Mouse (Mus musculus) adrenal gland, postnatal 36 days (tissue): Measurements from ENCODE around the gene Jup. TPM values are rescaled to one million over a fixed set of nuclear protein-coding genes. Genes with fewer than 3 reads are reported as not detected.
"Not testable (repeated sequence)": the region's sequence is repeated elsewhere in the genome, so short reads cannot be mapped to it uniquely, and the experiment has no call there.

Source experiments
- DNase-seq, 2 experiments: peaks; one replicate each; pipeline ENCODE4 v3.0.0; 2021; ENCODE audit warnings: mixed read lengths in 1 of 2
- total RNA-seq, 2 experiments: library from RNA; stranded (reverse); gene quantifications; 2 replicates each; pipeline ENCODE4 v1.2.3; 2021

The Jup gene
- total RNA-seq, 2 experiments from 2014 or later: 73.9 to 87.1 TPM

DNA sequence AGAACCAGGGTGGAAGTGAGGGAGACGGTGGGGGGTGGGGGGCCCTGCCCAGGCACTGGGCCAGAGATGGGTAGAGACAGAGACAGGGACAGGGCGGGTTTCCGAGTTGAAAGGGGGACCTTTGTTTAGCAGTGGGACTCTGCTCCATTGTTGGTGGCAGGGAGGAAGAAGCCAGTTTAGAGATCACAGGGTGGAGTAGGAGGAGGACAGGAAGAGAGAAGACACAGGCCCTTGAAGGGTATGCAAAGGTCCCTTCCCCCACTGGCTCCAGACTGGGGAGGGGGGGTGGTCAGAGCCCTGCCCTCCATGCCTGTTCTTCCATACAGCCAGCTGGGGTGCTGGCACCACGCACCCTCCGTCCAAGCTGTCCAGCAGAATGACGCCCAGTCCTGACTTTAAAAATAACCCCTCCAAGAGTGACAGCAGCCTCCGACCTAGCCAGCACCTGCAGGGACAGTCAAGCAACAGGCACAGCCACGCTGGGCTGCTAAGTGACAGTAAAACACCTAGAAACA lies 7.6 kb downstream of the Jup start:
- peak; percentile 49 to 69 for DNase-seq

DNA sequence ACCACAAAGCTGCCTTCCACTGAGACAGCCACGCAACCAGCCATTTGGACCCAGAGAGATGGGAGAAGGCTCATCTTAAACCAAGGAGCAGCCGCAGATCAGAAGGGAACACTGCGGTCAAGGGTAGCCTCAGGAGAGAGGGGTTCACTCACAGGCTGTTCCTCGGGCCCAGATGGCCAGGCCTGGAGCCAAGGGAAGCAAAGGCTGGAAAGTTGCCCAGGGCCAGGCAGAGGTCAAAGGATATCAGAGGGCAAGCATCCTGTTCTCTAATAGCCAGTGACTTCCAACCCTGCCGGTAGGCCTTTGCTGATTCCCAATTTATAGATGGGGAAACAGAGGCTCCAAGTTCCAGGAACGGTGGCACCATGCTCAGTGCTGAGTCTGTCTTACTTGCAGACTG lies 9.0 kb downstream of the Jup start:
- peak; percentile 73 to 74 for DNase-seq

DNA sequence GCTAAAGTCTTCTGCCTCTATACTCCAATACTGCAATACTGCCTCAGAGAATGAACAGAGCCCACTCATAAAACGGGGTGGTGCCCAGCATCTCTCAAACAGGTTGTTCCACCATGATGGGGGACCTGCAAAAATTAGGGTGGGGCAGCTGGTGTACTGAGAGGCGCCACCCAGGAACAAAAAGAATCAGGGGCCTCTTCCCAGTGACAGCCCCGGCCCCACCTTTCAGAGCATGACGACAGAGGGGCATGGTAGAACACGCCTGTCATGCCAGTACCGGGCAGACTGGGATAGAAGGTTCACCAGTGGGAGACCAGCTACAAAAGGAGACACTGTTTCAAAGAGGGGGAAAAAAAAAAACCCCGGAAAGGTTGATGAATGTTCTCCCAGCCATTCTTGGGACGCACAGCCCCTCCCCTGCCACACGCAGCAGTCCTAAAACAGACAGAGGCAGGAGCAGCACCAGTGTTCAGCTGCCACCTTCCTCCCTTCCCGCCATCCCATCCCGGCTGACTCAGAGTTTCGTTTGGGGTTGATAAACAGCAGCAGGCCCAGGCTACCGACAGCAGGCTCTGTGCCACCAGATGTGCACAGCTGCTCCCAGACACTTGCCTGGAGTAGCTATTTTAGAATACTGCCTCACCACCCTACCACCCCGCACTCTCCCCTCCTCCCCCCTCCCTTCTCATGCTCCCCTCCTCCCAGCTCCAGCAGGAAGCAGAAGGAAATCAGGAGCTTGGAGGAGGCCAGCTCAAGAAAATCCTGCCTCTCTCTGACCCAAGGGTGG lies 9.8 kb downstream of the Jup start:
- DNase-seq: peak; percentile 41 to 59

DNA sequence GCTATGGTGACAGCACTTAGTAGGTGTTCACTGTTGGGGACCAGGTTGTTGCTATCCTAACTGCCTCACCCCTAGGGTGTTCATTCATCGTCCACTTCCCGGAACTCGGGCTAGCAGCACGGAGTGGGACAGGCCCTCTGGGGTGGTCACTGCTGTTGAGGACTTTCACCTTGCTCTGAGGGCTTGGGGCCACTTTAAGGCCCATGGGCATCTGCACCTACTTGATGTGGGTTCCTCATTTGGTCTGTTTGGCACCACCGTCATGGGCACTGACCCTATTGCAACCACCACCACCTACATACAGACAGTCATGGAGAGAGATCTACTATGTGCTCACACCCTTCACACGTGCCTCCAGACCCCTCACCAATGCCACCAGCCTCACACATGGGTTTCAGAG lies 10.5 kb downstream of the Jup start:
- no peak for DNase-seq

DNA sequence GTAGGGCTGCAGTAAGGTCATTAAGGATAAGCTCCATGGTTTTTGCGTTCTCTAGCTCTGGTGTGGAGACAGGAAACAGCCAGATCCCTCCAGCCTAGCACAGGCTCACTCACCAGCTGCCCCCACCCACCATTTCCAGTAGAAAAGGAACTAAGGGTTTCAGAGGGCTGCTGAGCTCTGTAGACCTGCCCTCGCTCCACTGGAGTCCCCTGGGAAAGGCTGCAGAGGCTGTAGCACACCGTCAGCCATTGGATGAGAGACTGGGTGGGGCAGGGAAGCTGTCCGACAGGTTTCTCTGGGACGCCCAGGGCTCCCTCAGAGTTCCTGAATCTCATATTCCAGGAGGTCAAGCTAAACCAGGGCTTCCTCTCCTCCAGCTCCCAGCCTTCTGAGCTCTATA lies 11.0 kb downstream of the Jup start:
- no peak for DNase-seq

DNA sequence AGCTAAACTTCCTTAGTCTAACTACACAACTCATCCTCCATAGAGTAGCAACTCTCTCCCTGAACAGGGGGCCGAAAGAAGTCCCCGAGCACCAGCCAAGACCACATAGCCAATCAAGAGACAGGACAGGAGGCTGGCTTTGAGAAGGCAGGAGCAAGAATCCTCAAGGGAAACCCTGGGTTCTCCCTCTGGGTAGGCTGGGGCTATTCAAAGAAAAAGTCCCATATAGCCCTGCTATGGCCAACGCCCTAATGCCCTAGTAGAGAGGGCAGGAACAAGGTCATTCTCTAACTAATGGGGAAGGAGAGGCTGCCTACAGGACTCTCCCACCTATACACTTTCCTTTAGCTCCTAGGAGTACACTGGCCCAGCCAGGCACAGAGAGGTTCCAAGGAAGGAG lies 12.5 kb downstream of the Jup start:
- DNase-seq: no peak

DNA sequence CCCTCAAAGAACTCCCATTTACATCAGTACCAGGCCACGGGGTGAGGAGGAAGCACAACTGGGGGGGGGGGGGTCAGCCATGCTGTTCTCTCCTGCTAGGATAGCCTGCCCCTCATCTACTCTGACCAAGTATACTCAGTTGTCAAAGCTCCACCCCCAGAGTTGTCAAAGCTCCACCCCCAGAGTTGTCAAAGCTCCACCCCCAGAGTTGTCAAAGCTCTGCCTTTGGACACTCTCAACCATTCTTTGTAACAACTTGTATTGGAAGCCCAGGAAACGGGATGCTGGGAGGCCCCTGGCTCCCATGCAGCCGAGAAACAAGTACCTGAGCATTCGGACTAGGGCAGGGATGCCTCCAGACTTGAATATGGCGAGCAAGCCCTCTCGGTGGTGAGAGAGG lies 14.9 kb downstream of the Jup start:
- DNase-seq: no peak

DNA sequence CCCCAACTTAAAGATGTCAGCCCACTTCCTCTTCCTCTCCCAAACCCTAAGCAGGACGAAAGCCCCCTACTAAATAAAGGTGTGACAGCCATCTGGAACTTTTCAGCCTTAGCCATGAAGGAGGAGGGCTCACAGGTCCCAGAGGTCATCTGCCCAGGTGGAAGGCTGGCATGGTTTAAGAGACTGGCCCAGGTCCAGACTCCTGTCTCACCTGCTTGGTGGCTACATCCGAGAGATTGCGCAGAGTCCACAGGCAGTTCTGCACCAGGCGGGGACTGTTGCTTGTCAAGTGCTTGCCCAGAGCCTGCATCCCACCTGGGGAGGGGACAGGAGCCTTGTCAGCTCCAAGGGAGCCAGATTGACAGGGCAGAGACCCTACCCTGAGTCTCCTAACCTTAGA lies 18.3 kb downstream of the Jup start:
- DNase-seq: no peak

DNA sequence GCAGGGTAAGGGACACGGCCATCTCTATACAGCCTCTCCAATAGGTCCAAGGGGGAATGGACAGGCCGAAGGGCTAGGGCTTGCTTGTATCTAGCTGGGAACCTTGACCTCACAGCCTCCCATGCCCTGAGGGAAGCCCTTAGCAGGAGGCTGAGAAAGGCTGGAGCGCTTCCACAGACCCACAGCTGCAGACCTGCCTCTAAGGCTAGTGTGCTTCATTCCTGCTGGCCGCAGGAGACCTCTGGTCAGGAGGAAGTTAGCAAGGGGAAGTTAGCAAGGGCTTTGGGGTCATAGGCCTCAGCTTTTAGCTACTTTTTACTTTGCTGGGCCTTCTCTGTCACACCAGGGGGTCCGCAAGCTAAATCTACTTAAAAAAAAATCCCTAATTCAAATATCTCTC lies 19.1 kb downstream of the Jup start:
- no peak for DNase-seq

DNA sequence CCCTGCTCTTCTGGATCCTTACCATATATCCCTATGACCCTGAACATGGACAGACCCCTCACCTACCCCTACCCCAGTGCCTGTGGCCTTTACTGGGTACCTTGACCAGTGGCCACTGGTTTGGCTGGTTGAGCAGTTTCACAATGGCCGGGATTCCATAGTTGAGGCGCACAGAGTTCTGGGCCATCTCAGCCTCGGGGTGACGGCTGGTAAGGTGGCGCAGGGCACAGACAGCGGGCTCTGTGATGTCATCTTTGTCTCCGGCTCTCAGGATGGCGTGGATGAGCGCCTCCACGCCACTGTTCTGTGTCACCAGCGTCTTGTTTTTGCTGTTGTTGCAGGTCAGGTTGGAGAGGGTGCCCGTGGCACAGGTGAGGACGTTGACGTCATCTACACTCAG lies 19.6 kb downstream of the Jup start:
- no peak for DNase-seq

DNA sequence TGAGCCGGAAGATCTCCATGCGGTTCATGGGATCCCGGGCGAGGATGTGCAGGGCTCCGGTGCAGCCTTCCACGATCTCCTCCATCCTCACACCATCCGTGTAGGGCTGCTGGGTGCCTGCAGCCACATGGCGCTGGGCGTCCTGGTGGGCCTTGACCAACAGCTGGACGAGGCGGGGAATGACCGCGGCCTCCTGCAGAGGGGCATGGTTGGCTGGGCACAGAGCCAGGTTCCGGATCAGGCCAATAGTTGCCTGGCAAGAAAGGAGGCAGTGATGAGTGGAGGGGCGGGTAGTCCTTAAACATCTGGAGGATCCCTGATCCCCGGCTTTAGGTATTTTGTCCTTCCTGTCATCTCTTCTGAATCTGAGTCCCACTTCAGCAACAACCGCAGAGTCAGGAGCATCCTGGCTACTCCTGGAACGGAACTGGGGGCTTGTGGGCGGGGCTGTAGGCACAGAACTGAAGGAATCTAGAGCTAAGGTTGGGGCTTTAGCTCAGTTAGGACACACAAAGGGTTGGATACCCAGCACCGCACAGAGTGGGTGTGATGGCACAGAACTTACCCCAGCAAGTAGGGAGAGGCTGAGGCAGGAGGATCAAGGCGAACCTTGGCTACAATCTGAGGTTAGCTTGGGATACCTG lies 20.7 kb downstream of the Jup start:
- no peak for DNase-seq

DNA sequence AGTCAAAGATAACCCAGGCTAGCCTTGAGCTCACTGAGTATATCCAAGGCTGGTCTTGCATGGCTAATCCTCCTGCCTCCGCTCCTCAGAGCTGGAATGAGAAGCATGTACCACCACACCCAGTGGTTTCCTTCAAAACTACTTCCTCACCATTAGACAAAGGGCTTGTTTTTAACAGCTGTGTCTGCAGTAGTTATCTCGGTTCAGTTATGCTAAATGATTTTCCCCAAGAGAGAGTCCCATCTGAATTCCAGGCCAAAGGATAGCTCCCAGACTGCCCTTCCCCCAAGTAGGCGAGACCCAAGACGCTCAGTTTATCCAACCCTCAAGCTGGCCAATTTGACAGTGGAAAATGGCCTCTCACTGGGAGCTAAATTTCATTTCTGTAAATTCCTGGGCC lies 21.6 kb downstream of the Jup start:
- no peak for DNase-seq

DNA sequence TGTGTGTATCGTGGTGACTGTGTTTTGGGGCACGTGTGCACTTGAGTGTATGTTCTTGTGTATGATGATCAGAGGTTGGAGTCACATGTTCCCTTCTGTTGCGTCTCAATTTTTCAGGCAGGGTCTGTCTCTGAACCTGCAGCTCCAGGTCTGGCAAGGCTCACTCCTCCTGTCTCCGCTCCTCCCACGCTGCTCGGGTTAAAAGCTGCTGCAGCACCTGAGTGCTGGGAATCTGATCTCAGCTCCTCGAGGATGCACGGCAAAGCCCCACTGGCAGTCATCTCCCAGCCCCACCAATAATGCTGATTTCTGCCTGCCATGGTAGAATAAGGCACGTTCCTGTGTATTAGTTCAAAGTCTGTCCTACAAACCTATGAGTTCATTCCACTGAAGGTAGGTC lies 22.4 kb downstream of the Jup start:
- DNase-seq: no peak

DNA sequence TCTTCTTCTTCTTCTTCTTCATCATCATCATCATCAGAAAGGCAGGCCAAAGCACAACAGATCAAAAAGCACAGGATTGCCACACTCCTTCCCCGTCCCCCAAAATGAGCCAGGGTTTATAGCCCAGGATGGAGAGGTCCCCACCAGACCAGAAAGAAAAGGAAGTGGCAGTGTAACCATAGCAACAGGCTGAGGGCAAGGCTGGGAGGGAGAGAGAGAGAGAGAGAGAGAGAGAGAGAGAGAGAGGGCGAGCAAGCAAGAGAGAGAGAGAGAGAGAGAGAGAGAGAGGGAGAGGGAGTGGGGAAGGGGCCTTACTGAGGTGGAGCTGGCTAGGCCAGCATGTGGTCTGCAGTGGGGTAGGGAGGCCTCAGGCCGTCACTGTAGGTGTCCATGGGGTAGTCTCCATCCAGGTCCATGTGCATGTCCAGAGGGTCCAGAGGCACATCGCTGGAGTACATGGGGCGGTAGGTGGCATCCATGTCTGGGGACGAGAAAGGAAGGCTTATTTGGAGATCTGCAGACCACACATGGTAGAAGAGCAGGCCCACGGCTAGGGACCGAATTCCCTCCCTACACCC lies 25.5 kb downstream of the Jup start:
- no peak for DNase-seq

DNA sequence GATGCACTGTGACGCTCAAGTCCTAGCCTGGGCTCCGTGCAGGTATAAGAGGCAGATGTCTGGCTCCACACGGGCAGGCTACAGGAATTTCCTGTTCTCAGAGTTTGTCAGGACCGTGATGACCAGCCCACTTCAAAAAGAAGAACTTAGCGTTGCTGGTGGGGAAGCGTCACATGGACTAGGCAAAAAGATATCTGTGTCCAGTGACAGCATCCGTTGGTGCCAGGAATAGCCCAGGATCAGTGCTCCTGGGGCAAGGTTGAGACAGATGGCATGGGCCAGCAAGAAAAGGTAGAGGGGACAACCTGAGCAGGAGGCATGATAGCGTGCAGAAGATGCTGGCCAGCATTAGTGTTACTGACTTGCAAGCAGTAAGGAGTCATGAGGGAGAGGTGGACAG lies 27.7 kb downstream of the Jup start:
- DNase-seq: no peak

DNA sequence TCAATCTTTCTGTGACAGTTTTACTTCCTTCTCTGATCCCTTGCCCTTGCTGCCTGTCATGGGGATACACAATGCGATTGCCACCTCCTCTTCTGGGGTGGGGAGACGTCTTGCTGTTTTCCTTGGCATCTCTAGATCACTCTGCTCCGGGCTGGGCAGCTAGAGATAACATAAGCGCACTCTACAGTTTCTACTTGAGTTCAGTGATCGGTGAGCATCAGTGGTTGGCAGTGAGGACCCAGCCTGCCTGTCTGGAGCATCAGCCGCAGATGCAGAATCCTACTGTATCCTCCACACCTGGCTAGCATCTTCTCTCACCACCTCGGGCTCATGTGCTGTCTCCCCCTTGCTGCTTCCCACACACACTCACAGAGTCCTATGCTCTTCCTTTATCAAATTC lies 28.4 kb downstream of the Jup start:
- no peak for DNase-seq

DNA sequence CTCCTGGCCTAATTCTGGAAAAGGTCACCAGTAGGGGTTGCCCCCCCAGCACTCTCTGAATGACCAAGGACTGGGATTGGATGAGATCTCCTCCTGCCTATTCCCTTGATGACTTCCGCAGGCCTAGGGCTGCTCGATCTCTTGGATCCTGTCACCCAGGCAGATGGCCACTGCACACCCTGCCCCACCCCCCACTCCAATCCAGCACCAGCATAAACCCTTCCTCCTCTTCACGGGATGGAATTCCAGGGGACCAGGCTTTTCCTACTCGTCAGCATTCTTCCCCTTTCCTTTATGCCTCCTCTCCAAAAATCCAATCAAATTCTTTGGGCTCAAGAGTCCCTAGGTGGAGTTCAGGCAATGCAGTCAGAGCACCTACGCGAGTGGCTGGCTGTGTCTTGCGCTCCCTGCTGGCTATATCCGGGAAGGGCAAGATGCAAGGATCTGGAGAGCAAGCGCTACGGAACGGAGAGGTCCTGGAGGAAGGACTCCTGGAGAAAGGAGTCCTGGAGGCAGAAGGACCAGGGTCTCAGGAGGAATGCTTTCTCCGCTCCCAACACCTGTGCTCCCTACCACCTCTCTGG lies 34.5 kb downstream of the Jup start:
- DNase-seq: peak; percentile 75 to 78

DNA sequence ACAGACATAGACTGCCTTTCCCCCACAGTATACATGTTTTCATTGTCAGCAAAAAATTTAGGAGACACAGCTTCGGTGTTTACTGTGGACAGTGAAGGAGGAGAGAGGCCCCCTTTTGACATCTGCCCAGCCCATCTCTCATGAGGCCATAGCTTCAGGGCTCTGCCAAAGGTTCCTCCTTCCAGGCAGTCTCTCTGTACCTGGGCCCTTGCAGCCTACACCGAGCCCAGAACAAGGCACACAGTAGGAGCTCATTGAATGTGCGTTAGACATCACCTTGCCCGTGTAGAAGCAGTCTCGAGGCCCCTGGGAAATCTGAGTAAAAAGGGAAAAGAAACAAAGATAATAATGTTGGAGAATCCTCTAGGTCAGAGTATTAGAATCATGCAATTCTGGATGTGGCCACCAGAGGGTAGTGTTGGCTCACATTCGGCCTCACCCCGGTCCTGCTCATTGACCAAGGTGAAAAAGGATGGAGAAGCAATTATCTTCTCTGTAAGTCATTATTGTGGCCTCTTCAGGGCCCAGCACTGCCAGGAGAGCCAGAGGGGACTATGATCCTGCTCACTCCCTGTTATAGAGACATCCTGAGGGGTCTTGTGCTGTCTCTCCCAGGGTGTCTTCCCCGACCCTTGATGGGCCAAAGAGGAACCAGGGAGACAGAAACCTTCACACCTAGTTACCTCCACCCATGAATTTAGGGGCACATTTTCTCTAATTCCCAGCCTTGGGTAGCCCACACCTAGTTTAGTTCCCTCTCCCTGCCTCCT lies 35.2 kb downstream of the Jup start:
- DNase-seq: peak; percentile 78 to 81

DNA sequence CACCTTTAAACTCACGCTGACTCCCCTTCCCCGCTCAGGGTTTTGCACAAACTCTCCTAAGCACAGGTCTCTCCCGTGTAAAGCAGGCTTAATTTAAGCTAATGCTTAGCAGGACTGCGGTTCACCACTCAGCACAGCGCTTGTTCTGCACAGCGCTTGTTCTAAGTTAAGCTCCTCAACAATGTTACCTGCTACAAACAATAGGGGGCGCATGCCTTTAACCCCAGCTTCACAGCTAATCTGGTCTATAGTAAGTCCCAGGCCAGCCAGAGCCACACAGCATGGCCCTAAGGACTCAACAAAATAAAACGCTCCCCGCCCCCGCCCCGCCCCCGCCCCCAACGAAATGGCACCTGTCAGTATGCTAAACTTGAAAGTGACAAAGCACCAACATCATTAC lies 36.5 kb downstream of the Jup start:
- DNase-seq: not testable (repeated sequence)

DNA sequence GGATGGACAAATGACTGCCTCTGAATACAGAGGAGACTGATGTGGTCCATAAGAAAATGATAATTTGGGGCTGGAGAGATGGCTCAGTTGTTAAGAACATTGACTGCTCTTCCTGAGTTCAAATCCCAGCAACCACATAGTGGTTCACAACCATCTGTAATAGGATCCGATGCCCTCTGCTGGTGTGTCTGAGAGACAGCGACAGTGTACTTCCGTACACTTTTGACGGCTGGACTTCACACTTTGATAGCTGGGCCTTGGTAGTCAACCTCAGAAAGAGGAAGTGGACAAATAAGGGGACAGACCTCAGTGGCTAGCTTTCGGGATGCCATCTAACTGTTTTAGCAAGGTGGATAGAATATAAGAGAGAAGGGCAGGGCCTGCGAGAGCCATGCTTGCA lies 37.4 kb downstream of the Jup start:
- DNase-seq: no peak

DNA sequence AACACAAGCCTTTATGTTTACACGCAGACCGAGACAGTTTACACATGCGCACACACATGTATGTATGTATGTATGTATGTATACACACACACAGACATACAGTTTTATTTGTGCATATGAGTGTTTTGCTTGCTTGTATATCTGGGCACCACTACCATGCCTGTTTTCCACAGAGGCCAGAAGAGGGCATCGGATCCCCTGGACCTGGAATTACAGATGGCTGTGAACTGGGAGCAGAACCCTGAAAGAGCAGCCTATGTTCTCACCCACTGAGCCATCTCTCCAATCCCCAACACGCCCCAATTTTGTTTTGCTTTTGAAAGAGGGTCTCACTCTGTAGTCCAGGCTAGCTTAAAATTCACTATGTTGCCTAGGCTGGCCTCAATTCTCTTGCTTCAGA lies 40.2 kb downstream of the Jup start:
- no peak for DNase-seq

DNA sequence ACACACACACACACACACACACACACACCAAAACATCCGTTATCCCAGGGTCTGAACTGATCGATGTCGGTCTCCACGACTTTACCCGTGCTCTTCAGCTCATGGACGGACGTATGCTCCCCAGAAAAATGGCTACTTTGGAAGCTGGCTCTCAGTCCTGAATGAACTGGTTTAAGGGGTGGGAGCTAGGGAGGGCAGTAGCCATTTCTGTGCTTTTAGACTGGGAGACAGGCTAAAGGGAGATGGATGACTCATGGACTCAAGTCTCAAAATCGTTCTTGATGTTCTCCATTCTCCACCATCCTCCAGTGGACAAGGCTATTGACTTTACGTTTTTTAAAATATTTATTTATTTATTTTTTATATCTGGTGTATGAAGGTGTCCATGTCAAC lies 40.7 kb downstream of the Jup start:
- DNase-seq: no peak
